Mouse (Mus musculus): ENCODE measurements around the gene Srm. TPM values are rescaled to one million over a fixed set of nuclear protein-coding genes. Genes with fewer than 3 reads are reported as not detected.

Srm gene
- polyA plus RNA-seq (2016; fragmentation: Nextera tagmentation; extraction: Ambion mirVana), result 358 and 387 TPM in 2 replicates

- WGBS (ENCODE audit: insufficient replicate concordance), result 0% methylated on average over 37 of the region's 50 CpGs
- H3K36me3 ChIP-seq, result peaks cover 41% of the 10 kb centered on the region
Measured at GRCm38 (mm10) chr4:148591171-148591630, at the start of gene Srm. Srm (plus strand) TSS chr4:148591503.

DNA sequence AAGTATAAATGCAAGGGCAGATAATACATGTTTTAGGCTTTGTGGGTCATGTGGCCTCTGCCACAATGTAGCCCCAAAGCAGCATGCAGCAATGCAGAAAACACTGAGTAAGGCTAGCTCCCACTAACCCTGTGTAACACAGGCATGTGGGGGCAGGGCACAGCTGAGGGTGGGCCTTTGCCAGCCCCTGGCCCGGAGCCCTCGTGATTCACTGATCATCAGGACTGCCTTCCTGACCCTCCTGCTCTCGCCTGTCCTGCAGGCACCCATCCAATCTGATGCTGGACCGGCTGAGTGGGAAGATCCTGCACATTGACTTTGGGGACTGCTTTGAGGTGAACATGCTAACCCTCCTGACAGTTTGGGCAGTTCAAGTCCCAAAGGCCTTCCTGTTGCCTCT, 42.2 kb upstream of the Srm start:
- 77% methylated on average over 4 of the region's 4 CpGs for WGBS (ENCODE audit: insufficient replicate concordance)
- Histone ChIP-seq H3K9me3 (replicated peaks) (no peaks in the 10 kb centered on the region), H3K36me3 (peaks cover 95% of the 10 kb centered on the region), H3K4me1 (no peaks in the 10 kb centered on the region), H3K27ac (no peak overlapping the region), H3K4me3 (no peak overlapping the region), H3K4me2 (no peak overlapping the region), H3K9ac (no peak overlapping the region), H3K27me3 (replicated peaks) (no peaks in the 10 kb centered on the region)
- no peak for ATAC-seq

More at GRCm38 (mm10) chr4:148591171-148591630, at the start of gene Srm:
- H3K4me2 ChIP-seq, result peak within 1 kb of the TSS; percentile 98
- H3K9ac ChIP-seq, result peak within 1 kb of the TSS; percentile 90
- H3K4me1 ChIP-seq, result peaks cover 58% of the 10 kb centered on the region
- H3K27ac ChIP-seq, result peak within 1 kb of the TSS; percentile 78
- peak within 1 kb of the TSS; percentile 93 for H3K4me3 ChIP-seq
- peak; percentile 98 for ATAC-seq
- no peaks in the 10 kb centered on the region for H3K27me3 ChIP-seq (replicated peaks)
- H3K9me3 ChIP-seq (replicated peaks), result no peaks in the 10 kb centered on the region

- 26% methylated on average over 6 of the region's 6 CpGs for WGBS (ENCODE audit: insufficient replicate concordance)
- Histone ChIP-seq H3K9ac (peak overlapping the region; percentile 87), H3K36me3 (peaks cover 72% of the 10 kb centered on the region), H3K4me3 (peak overlapping the region; percentile 89), H3K27ac (peak overlapping the region; percentile 85; the same call in 1 of the 2 replicates), H3K4me1 (peaks cover 21% of the 10 kb centered on the region), H3K9me3 (replicated peaks) (no peaks in the 10 kb centered on the region), H3K4me2 (peak overlapping the region; percentile 87), H3K27me3 (replicated peaks) (no peaks in the 10 kb centered on the region)
- no peak for ATAC-seq
Measured at GRCm38 (mm10) chr4:148557766-148558165, 33.5 kb upstream of the Srm start.

DNA sequence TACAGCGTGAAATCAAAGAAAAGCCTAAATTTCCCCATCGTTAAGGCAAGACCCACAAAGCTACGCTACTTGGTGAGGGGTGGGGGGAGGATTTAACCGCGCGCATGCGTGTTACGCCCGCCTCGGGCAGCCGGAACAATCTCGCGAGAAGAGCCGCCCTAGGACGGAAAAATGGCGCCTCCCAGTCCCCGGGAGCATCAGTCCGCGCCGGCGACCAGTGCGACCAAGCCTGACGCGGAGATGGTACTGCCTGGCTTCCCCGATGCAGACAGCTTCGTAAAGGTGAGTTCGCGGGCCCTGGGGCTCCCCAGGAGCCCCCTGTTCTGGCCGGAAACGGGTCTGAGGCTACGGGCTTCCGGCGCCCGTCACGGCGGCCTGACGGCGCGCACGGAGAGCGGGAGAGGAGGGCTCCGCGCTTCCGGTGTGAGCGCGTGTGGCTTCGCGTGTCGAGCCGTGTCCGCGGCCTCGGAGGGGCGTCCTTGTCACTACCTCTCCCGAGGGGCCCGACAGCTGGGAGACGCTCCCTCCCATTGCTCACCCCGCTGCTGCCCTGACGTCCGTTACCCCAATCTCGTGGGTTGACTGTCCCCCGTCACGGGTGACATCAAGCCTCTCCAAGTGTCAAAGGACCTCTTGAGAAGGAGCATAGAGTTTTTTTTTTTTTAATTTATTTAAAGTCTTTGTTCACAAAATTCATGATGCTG, 32.9 kb upstream of the Srm start, which contains the start of gene Exosc10:
Gene Exosc10 (plus strand): TSS at position 133 of the 704 bp plus-strand sequence.
- ATAC-seq, result peak; percentile 91
- H3K9me3 ChIP-seq (replicated peaks), result no peaks in the 10 kb centered on the region
- WGBS (ENCODE audit: insufficient replicate concordance), result under 1% methylated on average over 62 of the region's 63 CpGs
- H3K9ac ChIP-seq, result peak within 1 kb of the TSS; percentile 87
- peaks cover 21% of the 10 kb centered on the region for H3K4me1 ChIP-seq
- peaks cover 72% of the 10 kb centered on the region for H3K36me3 ChIP-seq
- H3K4me3 ChIP-seq, result peak within 1 kb of the TSS; percentile 89
- H3K4me2 ChIP-seq, result peak within 1 kb of the TSS; percentile 87
- H3K27me3 ChIP-seq (replicated peaks), result no peaks in the 10 kb centered on the region
- H3K27ac ChIP-seq, result peak within 1 kb of the TSS; percentile 85

DNA sequence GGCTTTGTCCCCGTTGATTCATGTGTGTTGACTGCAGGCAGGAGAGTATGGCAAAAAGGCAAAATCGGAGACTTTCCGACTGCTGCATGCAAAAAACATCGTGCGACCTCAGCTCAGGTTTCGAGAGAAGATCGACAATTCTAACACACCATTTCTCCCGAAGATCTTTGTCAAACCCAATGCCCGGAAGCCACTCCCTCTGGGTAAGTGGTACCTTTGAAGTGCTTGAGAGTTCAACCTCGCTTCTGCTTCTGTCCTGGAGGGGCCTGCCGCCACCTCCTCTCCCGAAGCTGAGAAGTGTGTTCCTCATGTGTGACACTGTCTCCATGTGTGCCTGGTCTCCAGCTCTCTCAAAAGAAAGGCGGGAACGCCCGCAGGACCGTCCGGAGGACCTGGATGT, 28.6 kb upstream of the Srm start:
- peaks cover 20% of the 10 kb centered on the region for H3K4me1 ChIP-seq
- H3K27ac ChIP-seq, result no peak overlapping the region
- H3K9me3 ChIP-seq (replicated peaks), result no peaks in the 10 kb centered on the region
- H3K9ac ChIP-seq, result no peak overlapping the region
- no peak overlapping the region for H3K4me3 ChIP-seq
- H3K36me3 ChIP-seq, result peaks cover 83% of the 10 kb centered on the region
- 91% methylated on average over 17 of the region's 17 CpGs for WGBS (ENCODE audit: insufficient replicate concordance)
- no peak for ATAC-seq
- no peak overlapping the region for H3K4me2 ChIP-seq
- no peaks in the 10 kb centered on the region for H3K27me3 ChIP-seq (replicated peaks)

DNA sequence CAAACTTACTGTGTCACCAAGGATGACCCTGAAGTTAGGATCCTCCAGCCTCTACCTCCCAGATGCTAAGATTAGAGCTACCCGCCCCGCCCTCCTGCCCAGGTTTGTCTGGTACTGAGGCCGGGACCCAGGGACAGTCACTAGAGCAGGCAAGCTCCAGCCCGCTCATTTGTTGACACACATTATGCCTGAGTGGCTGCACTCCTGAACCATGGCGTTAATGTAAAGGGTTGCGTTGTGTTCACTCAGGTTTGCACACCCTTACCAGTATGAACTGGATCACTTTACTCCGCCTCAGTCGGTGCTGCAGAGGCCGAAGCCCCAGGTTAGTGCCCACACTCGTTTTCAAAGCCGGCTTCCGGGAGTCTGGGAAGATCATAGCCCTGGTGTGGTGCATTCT, 27.7 kb upstream of the Srm start:
- Histone ChIP-seq H3K4me3 (no peak overlapping the region), H3K27me3 (replicated peaks) (no peaks in the 10 kb centered on the region), H3K9me3 (replicated peaks) (no peaks in the 10 kb centered on the region), H3K27ac (no peak overlapping the region), H3K4me1 (peaks cover 15% of the 10 kb centered on the region), H3K36me3 (peaks cover 92% of the 10 kb centered on the region), H3K4me2 (no peak overlapping the region), H3K9ac (no peak overlapping the region)
- no peak for ATAC-seq
- 92% methylated on average over 12 of the region's 12 CpGs for WGBS (ENCODE audit: insufficient replicate concordance)

- no peak for ATAC-seq
- Histone ChIP-seq H3K27me3 (replicated peaks) (no peaks in the 10 kb centered on the region), H3K36me3 (peaks cover 100% of the 10 kb centered on the region), H3K27ac (no peak overlapping the region), H3K9me3 (replicated peaks) (no peaks in the 10 kb centered on the region), H3K9ac (no peak overlapping the region), H3K4me3 (no peak overlapping the region), H3K4me1 (no peaks in the 10 kb centered on the region), H3K4me2 (no peak overlapping the region)
- WGBS (ENCODE audit: insufficient replicate concordance), result 81% methylated on average over 10 of the region's 10 CpGs
Measured at GRCm38 (mm10) chr4:148570138-148570537, 21.2 kb upstream of the Srm start.

DNA sequence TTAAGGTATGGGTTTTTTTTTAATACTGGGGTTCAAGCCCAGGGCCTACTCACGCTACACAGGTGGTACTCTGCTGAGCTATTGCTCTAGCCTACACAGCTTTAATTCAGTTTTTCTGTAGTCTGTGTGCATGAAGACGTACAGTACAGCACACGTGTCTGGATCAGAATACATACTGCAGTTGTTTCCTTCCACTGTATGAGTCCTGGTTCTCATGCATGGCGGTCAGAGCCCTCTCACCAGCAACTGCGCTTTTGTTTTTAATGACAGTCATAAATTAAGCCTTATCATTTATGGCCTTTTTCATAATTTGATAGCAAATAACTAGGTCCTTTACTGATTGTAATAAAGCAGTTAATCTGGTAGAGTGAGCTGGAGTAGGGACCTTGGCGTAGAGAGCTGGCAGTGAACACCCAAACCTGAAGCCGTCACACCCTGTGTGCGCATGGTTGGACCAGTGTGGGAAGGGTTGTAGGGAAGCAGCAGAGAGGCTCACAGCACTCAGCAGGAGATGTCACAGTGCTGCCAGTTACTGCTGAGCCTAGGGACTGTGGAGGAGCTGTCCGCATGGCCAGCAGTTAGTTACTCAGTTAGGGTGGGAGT, 20.5 kb upstream of the Srm start:
- H3K4me2 ChIP-seq, result no peak overlapping the region
- no peak overlapping the region for H3K27ac ChIP-seq
- H3K36me3 ChIP-seq, result peaks cover 100% of the 10 kb centered on the region
- no peak overlapping the region for H3K4me3 ChIP-seq
- H3K9me3 ChIP-seq (replicated peaks), result no peaks in the 10 kb centered on the region
- H3K27me3 ChIP-seq (replicated peaks), result no peaks in the 10 kb centered on the region
- no peak overlapping the region for H3K9ac ChIP-seq
- no peak for ATAC-seq
- 90% methylated on average over 9 of the region's 9 CpGs for WGBS (ENCODE audit: insufficient replicate concordance)
- H3K4me1 ChIP-seq, result no peaks in the 10 kb centered on the region

GRCm38 (mm10) chr4:148573222-148573621, 18.1 kb upstream of the Srm start:
- Histone ChIP-seq H3K4me3 (no peak overlapping the region), H3K4me1 (no peaks in the 10 kb centered on the region), H3K4me2 (no peak overlapping the region), H3K36me3 (peaks cover 100% of the 10 kb centered on the region), H3K9ac (no peak overlapping the region), H3K27me3 (replicated peaks) (no peaks in the 10 kb centered on the region), H3K27ac (no peak overlapping the region), H3K9me3 (replicated peaks) (no peaks in the 10 kb centered on the region)
- 70% methylated on average over 7 of the region's 7 CpGs for WGBS (ENCODE audit: insufficient replicate concordance)
- no peak for ATAC-seq

DNA sequence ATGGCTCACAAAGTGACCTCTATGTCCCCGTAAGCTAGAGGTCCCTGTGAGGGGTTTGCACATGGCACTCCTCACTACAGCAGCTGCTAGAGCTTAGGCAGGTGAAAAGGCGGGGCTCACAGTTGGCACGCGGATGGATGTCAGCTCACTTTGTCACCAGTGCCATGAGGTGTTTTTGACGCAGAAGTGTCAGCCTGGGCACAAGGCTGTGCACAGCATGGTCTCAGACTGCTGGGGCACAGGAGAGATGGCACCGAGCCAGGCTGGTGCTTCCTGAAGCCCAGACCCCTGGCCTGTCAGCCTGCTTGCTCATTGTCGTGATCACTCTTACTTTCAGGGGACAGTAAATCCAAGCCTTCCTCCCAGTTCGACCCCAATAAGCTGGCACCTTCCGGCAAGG, 10.5 kb upstream of the Srm start:
- Histone ChIP-seq H3K27ac (no peak overlapping the region), H3K4me2 (no peak overlapping the region), H3K36me3 (peaks cover 75% of the 10 kb centered on the region), H3K9me3 (replicated peaks) (no peaks in the 10 kb centered on the region), H3K4me1 (peaks cover 24% of the 10 kb centered on the region), H3K4me3 (no peak overlapping the region), H3K27me3 (replicated peaks) (no peaks in the 10 kb centered on the region), H3K9ac (no peak overlapping the region)
- 86% methylated on average over 9 of the region's 9 CpGs for WGBS (ENCODE audit: insufficient replicate concordance)
- 0 out of 2 replicates have a peak, but pooled peaks have one; percentile 9 for ATAC-seq

- Histone ChIP-seq H3K36me3 (peaks cover 69% of the 10 kb centered on the region), H3K27ac (no peak overlapping the region), H3K27me3 (replicated peaks) (no peaks in the 10 kb centered on the region), H3K4me3 (no peak overlapping the region), H3K9ac (no peak overlapping the region), H3K9me3 (replicated peaks) (no peaks in the 10 kb centered on the region), H3K4me2 (no peak overlapping the region), H3K4me1 (peaks cover 29% of the 10 kb centered on the region)
- peak; percentile 36; the same call in 1 of the 2 replicates for ATAC-seq
- WGBS (ENCODE audit: insufficient replicate concordance), result 82% methylated on average over 5 of the region's 5 CpGs
Measured at GRCm38 (mm10) chr4:148581422-148581821, 9.9 kb upstream of the Srm start.

DNA sequence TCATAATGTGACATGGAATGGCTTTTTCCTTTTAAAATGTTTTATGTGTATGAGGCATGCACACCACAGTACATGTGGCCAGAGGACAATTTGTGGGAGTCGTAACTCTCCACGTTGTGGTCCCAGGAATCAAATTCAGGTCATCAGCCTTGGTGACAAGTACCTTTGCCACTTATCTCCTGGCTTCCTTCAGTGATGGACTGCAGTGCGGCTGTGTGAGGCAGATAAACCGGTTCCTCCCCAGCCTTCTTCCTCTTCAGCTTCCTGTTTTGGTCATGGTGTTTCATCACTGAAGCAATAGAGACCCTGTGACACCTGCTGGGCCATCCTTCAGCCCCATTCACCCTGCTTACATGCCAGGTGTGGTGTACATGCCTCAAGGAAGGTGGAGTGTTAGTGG, 8.0 kb upstream of the Srm start:
- Histone ChIP-seq H3K4me2 (no peak overlapping the region), H3K27ac (no peak overlapping the region), H3K36me3 (peaks cover 50% of the 10 kb centered on the region), H3K9ac (no peak overlapping the region), H3K9me3 (replicated peaks) (no peaks in the 10 kb centered on the region), H3K27me3 (replicated peaks) (no peaks in the 10 kb centered on the region), H3K4me1 (peaks cover 43% of the 10 kb centered on the region), H3K4me3 (no peak overlapping the region)
- peak; percentile 26; the same call in 1 of the 2 replicates for ATAC-seq
- WGBS (ENCODE audit: insufficient replicate concordance), result 11% methylated on average over 4 of the region's 4 CpGs
